Mouse (Mus musculus) intestine, embryonic 14.5 days (tissue): Measurements from ENCODE around the gene Lrrfip2. TPM values are rescaled to one million over a fixed set of nuclear protein-coding genes. Genes with fewer than 3 reads are reported as not detected.

Source experiments
- ATAC-seq: fragments of 200-750 bp; cut with Nextera tagmentation; replicated peaks from 2 replicates; pipeline ENCODE4 v1.8.0; 2017; ENCODE audit warnings: low read depth, moderate number of reproducible peaks, moderate TSS enrichment, moderate library complexity; ENCODE audit not compliant: low FRiP score, low TSS enrichment
- DNase-seq: peaks from one replicate; pipeline ENCODE4 v3.0.0-alpha.2; 2018; ENCODE audit warnings: low spot score
- H3K27ac ChIP-seq: fragments of 300-500 bp; sonication (generic); 2 replicates; pipeline ENCODE4 v1.5.1; 2014; ENCODE audit warnings: low read depth, mild to moderate bottlenecking, control low read depth
- H3K27me3 ChIP-seq: fragments of 300-500 bp; sonication (generic); replicated peaks from 2 replicates; pipeline ENCODE4 v1.6.1; 2014; ENCODE audit warnings: low read length, control low read depth; ENCODE audit not compliant: control insufficient read depth, insufficient read depth
- H3K36me3 ChIP-seq: fragments of 300-500 bp; sonication (generic); 2 replicates; pipeline ENCODE4 v1.6.1; 2014; ENCODE audit warnings: low read length, control low read depth; ENCODE audit not compliant: control insufficient read depth, insufficient read depth
- H3K4me1 ChIP-seq: fragments of 300-500 bp; sonication (generic); replicated peaks from 2 replicates; pipeline ENCODE4 v1.6.1; 2014; ENCODE audit warnings: low read length, control low read depth, mixed read lengths; ENCODE audit not compliant: control insufficient read depth, insufficient read depth
- H3K4me2 ChIP-seq: fragments of 300-500 bp; sonication (generic); 2 replicates; pipeline ENCODE4 v1.6.1; 2014; ENCODE audit warnings: low read length
- H3K4me3 ChIP-seq: fragments of 300-500 bp; sonication (generic); 2 replicates; pipeline ENCODE4 v1.5.1; 2014; ENCODE audit warnings: low read depth, low read length, control low read depth, mixed read lengths
- H3K9ac ChIP-seq: fragments of 300-500 bp; sonication (generic); 2 replicates; pipeline ENCODE4 v1.6.1; 2014; ENCODE audit warnings: mild to moderate bottlenecking, low read length
- H3K9me3 ChIP-seq: fragments of 300-500 bp; sonication (generic); 2 replicates; pipeline ENCODE4 v1.6.1; 2016; ENCODE audit warnings: low read length, control low read depth; ENCODE audit not compliant: control insufficient read depth
- WGBS: fragments of 180-500 bp; shearing (Covaris S2); extraction: QIAGEN DNeasy Blood & Tissue Kit; methylation state at CpG from one replicate; pipeline ENCODE4 v1.1.7; 2014; 5-methylcytosine and 5-hydroxymethylcytosine counted together
- polyA plus RNA-seq: library from polyadenylated mRNA; unstranded; fragments of >200 nt; fragmentation: Nextera tagmentation; extraction: Ambion mirVana; gene quantifications from 2 replicates; pipeline ENCODE4 v1.2.1, GENCODE M21; 2014

Lrrfip2 gene
- polyA plus RNA-seq, 1 experiment from 2014 or later, result 34.4 TPM

DNA sequence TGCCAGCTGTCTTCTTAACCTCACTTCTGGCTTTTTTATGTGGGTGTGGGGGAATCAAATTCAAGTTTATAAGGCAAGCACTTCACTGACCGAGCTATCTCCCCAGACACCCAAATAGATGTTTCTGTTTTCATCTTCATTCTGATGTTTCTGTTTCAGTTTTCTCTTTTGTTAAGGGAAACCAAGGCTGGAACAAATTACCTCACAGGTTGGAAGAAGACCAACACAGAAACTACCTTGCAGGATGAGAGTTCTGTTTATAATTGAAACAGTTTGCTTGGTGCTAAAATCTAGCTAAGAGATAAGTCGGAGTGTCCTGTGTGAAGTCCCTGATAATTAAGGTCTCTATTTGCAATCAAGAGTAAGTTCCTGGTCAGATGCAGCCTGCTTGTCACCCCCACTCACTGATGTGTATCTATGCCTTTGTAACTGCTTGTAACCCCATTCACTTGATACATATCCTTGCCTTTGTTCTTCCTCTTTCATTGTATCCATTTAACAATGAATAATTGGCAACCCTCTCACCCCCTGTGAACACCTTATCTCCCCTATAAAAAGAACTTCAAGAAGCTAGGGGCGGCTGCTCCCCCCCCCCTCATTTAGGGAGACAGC is 30.3 kb upstream of the Lrrfip2 start:
- DNase-seq, result no peak
- H3K9ac ChIP-seq, result no peak overlapping the region
- H3K4me2 ChIP-seq, result no peak overlapping the region
- no peak overlapping the region for H3K4me3 ChIP-seq
- no peaks in the 10 kb centered on the region for H3K9me3 ChIP-seq
- no peaks in the 10 kb centered on the region; the same call in 1 of the 2 replicates for H3K4me1 ChIP-seq
- no peak for ATAC-seq
- WGBS, result 31% methylated on average over 3 of the region's 3 CpGs
- no peak overlapping the region for H3K27ac ChIP-seq
- no peaks in the 10 kb centered on the region for H3K36me3 ChIP-seq
- no peaks in the 10 kb centered on the region for H3K27me3 ChIP-seq

DNA sequence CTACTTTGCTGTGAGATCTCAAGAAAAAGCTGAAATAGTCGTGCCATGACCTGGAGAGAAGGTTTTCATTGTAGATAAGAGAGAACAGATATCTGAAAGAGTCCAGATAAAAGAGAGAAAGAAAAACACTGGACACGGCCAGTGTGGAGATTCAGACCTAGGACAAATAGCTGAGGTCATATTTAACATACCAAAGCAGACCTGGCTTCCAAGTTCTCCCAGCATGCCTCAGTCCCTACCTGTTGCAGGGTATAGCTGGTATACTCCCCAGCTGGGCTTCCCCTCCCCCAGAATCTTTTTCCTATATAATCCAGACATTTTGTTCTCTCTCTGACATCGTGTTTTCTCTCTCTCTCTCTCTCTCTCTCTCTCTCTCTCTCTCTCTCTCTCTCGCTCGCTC is 29.4 kb upstream of the Lrrfip2 start:
- Histone ChIP-seq H3K27ac (no peak overlapping the region), H3K27me3 (no peaks in the 10 kb centered on the region), H3K4me3 (no peak overlapping the region), H3K9ac (no peak overlapping the region), H3K9me3 (no peaks in the 10 kb centered on the region), H3K36me3 (no peaks in the 10 kb centered on the region), H3K4me2 (no peak overlapping the region), H3K4me1 (no peaks in the 10 kb centered on the region; the same call in 1 of the 2 replicates)
- no peak for ATAC-seq
- DNase-seq, result no peak
- 12% methylated on average over 5 of the region's 5 CpGs for WGBS

DNA sequence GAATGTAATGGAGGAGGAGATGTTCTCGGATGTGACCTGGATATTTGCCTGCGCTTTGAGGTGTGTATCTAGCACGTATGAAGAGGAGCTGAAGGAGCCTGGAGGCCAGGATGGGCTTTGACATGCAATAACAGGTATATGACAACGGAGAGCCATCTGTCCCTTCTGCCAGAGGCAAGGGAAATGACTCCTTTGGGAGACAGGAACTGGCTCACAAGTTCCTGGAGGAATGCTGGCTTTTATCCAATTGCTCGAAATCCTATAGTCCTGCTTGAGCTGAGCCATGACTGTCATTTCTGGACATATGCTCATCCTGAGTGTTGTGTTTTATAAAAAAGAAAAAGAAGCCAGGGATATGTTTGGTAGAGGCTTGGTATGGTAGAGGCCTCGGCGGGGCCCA is 28.5 kb upstream of the Lrrfip2 start:
- no peaks in the 10 kb centered on the region for H3K9me3 ChIP-seq
- H3K27me3 ChIP-seq, result no peaks in the 10 kb centered on the region
- 40% methylated on average over 7 of the region's 7 CpGs for WGBS
- H3K4me2 ChIP-seq, result no peak overlapping the region
- no peak overlapping the region for H3K9ac ChIP-seq
- no peaks in the 10 kb centered on the region for H3K36me3 ChIP-seq
- DNase-seq (no peak), ATAC-seq (no peak)
- H3K4me1 ChIP-seq, result no peaks in the 10 kb centered on the region; the same call in 1 of the 2 replicates
- no peak overlapping the region for H3K27ac ChIP-seq
- H3K4me3 ChIP-seq, result no peak overlapping the region

DNA sequence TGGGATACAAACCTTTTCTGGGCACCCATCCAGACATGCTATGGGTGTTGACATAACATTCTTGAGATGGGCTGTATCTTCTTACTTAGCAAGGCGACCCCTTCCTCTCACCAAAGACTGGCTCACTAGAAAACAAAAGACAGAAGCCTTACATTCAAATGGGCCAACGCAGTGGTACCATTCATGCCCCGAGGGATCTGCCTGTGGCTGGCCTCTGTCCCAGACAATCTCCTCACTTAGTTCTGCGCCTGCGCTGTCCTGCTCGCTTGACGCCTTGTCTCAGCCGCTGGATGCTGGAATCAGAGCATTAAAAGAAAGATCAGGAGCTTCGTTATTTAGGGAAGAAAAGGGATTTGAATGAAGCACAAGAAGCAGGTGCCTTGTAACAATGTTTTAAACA is 24.7 kb upstream of the Lrrfip2 start:
- H3K9me3 ChIP-seq, result no peaks in the 10 kb centered on the region
- DNase-seq (no peak), ATAC-seq (no peak)
- H3K4me2 ChIP-seq, result no peak overlapping the region
- H3K36me3 ChIP-seq, result no peaks in the 10 kb centered on the region
- H3K27me3 ChIP-seq, result no peaks in the 10 kb centered on the region
- H3K4me3 ChIP-seq, result no peak overlapping the region
- H3K27ac ChIP-seq, result no peak overlapping the region
- H3K4me1 ChIP-seq, result no peaks in the 10 kb centered on the region; the same call in 1 of the 2 replicates
- 73% methylated on average over 9 of the region's 9 CpGs for WGBS
- H3K9ac ChIP-seq, result no peak overlapping the region

DNA sequence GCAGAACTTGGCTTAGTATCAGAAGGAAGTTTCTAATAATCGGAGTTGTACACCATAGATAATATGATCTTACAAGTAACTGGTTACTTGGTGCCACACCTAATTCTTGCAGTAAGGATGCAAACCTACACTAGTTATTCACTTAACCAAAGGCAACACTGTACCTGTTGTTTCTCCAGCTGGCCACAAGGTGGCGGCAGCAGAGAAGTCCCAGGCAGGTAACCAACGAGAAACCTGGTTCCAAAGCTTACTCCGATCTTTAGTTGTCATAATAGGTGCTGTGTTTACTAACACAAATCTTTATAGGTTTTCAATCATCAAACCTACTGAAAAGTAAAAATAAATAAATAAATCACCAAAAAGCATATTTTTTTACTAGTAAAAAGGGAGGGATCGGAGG is 24.3 kb upstream of the Lrrfip2 start:
- Histone ChIP-seq H3K4me3 (no peak overlapping the region), H3K36me3 (no peaks in the 10 kb centered on the region), H3K27ac (no peak overlapping the region), H3K27me3 (no peaks in the 10 kb centered on the region), H3K9me3 (no peaks in the 10 kb centered on the region), H3K4me2 (no peak overlapping the region), H3K4me1 (no peaks in the 10 kb centered on the region; the same call in 1 of the 2 replicates), H3K9ac (no peak overlapping the region)
- no peak for DNase-seq
- ATAC-seq, result no peak
- 28% methylated on average over 5 of the region's 5 CpGs for WGBS

DNA sequence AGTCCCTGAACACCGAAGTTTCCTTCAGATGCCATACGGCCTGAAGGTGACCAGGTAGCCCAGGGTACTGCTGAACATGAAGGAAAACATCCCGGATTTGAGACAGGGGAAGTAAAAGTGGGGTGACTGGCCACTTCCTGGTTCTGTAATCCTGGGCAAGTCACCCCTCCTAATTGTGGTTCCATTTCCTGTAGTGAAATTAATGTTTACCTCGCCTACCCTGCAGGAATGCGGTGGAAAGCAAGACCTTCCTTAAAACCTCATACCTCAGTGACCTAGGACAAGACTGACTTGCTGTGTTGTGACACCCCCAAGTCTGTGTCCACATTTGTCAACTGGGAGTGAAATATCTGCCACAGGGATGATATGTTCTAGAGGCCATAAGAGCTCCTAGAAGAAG is 22.8 kb upstream of the Lrrfip2 start:
- H3K4me3 ChIP-seq, result no peak overlapping the region
- no peaks in the 10 kb centered on the region for H3K9me3 ChIP-seq
- DNase-seq, result no peak
- no peaks in the 10 kb centered on the region for H3K36me3 ChIP-seq
- H3K9ac ChIP-seq, result no peak overlapping the region
- no peaks in the 10 kb centered on the region for H3K27me3 ChIP-seq
- H3K4me2 ChIP-seq, result no peak overlapping the region
- WGBS, result 62% methylated on average over 5 of the region's 5 CpGs
- H3K4me1 ChIP-seq, result no peaks in the 10 kb centered on the region
- H3K27ac ChIP-seq, result no peak overlapping the region
- ATAC-seq, result no peak

DNA sequence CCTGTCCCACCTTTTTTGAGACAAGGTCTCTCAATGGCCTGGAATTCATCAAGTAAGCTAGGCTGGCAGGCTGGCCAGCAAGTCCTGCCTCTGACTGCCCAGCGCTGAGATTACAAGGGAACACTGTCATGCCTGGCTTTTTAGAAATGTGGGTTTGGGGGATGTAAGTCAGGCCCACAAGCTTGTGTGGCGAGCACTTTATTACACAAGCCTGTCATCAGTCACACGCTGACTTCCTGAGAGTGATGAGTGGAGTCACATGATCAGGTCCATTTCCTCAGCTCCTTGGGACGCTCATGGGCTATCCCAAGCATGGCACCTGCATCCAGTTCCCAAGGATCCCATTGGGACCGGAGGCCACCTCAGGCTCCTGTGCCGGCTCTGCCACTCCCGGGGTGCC is 21.7 kb upstream of the Lrrfip2 start:
- ATAC-seq, result no peak
- Histone ChIP-seq H3K9me3 (no peaks in the 10 kb centered on the region), H3K27ac (no peak overlapping the region), H3K36me3 (no peaks in the 10 kb centered on the region), H3K4me1 (no peaks in the 10 kb centered on the region), H3K9ac (no peak overlapping the region), H3K4me2 (no peak overlapping the region), H3K27me3 (no peaks in the 10 kb centered on the region), H3K4me3 (no peak overlapping the region)
- WGBS, result 83% methylated on average over 7 of the region's 7 CpGs
- no peak for DNase-seq

DNA sequence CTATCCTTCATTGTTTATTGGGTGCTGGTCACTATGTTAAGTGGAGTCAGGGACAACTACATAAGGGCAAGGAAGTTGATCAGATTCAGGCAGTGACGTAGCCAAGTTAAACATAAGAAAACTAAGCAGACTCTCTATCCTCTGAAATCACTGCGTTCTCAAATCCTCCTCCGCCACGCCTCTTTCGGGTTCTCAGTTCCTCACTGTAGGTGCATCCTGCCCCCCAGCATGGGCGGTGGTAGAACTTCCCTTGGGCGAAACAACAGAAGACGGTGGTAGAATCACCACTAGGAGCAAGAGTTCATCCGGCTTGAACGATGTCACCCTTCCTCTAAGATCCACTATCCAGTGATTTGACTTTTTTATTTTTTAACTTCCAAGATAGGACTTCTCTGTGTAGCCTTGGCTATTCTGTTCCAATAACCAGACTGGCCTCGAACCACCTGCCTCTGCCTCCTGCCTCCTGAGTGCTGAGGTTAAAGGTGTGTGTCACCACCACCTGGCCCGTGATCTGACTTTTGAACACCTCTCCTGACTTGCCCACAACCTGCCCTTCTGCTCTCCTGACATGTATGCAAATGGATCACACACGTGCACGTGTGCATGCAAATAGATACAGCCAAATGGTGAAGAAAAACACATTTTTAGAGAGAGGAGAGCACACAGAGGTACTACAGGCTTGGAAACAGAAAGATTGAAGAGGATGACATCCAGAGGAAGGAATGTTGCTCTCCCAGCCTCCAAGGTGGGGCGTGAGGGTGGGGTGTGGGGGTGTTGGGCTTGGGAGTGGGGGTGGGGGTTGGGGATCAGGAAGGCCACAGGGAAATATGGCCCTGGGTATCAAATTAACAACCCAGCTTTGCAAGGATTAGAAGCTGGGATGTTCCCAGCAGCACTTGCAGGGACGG is 20.7 kb upstream of the Lrrfip2 start:
- no peak overlapping the region for H3K4me3 ChIP-seq
- no peaks in the 10 kb centered on the region for H3K27me3 ChIP-seq
- H3K36me3 ChIP-seq, result no peaks in the 10 kb centered on the region
- 78% methylated on average over 16 of the region's 16 CpGs for WGBS
- no peaks in the 10 kb centered on the region for H3K4me1 ChIP-seq
- H3K9ac ChIP-seq, result no peak overlapping the region
- no peaks in the 10 kb centered on the region for H3K9me3 ChIP-seq
- ATAC-seq (no peak), DNase-seq (no peak)
- H3K27ac ChIP-seq, result no peak overlapping the region
- no peak overlapping the region for H3K4me2 ChIP-seq
